Mouse (Mus musculus) brain, embryonic 14.5 days (tissue): Measurements from ENCODE around the gene Dthd1. TPM values are rescaled to one million over a fixed set of nuclear protein-coding genes. Genes with fewer than 3 reads are reported as not detected.

Experiments
- DNase-seq: peaks from one replicate; pipeline ENCODE4 v3.0.0-alpha.2; 2011; ENCODE audit warnings: low read depth
- CTCF ChIP-seq: fragments of 200-500 bp; IDR thresholded peaks from 2 replicates; pipeline ENCODE4 v1.5.1; 2012; ENCODE audit warnings: inconsistent platforms, mild to moderate bottlenecking, moderate library complexity, borderline replicate concordance; ENCODE audit not compliant: insufficient read depth, insufficient read length; ENCODE audit errors: extremely low read depth
- POLR2A ChIP-seq: fragments of 200-500 bp; IDR thresholded peaks from 2 replicates; pipeline ENCODE4 v1.6.1; 2012; ENCODE audit warnings: mild to moderate bottlenecking, inconsistent platforms, borderline replicate concordance; ENCODE audit not compliant: poor library complexity, insufficient read depth, insufficient read length, severe bottlenecking; ENCODE audit errors: extremely low read depth
- polyA plus RNA-seq: library from polyadenylated mRNA; depleted of rRNA; stranded (reverse); fragments of >200 nt; gene quantifications from 2 replicates; pipeline ENCODE4 v1.2.3, GENCODE M21; 2012

The Dthd1 gene
- polyA plus RNA-seq, 1 experiment: not detected

DNA sequence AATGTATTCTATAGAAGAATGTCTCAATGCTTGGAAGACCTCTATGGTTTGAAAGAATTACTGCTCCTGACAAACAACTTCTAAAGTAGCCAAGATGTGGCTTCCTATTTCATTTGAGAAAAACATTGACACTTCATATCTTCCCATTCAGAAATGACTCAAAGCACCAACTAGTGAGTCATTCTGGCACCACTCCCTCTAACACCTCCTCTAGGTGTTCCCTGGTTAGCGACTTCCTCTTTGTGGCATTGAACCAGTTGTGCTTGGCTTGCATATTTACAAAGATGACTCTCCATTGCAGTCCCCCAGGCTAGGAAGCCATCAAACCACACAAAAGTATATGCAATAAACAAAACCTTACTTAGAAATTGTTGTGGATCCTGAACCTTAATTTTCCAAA is 2.1 kb downstream of the Dthd1 start:
- DNase-seq: no peak
- TF ChIP-seq POLR2A (no peak), CTCF (no peak)

DNA sequence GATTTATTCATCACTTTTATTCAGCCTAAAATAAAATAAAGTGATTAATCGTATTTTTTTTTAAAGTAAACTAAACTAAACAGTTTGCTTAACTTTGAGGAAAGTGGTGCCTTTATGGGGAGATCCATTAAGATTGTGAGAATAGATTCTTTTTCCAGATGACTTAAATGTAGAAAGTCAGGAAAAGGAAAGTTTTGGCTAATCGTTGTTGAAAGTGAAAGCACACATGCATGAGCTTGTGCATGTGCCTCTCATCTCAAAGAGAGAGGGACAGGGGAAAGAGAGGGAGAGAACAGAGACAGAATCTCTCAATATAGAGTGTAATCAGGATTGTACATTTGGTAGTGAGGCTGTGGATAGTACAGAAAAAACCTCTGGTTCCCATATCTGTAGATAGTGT is 5.9 kb downstream of the Dthd1 start:
- no peak for TF ChIP-seq POLR2A
- no peak for TF ChIP-seq CTCF

DNA sequence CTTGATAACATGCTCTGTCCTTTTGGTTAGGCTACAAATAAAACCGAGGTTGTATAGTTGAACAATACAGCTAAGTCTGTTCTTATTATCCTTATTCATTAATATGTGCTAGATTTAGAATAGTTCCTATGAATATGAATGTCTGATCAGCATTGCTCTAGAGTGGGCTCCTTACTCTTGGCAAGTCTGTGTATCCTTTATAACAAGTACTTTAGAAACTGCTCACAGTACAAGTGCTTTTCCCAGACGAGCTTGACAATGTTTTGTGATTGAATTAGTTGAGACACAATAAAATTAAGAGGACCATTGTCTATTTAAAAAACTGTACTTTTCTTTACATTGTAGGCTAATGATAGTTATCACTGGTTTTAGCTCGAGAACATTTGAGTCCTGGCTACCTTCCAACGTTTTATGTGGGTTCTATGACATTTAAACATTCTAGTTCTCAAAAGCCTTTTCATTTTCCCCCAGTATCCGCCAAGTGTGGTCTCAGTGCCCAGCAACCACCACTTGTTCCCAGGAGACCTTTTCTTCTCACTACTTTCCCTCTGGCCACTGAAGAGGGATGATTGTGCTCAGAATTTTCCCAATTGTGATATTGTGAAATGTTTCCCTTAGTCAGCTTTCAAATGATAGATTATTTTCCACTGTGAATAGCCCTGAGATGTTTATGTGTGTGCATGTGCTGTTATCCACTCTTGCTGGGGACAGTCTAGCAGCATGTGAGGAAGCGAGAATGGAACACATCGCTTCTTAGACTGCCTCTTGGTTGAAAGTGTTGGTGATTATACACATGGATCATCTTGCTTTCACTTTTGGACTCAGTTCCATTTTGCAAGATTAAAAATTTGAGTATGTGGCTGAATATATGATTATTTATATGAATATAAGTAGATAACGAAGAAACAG is 7.0 kb downstream of the Dthd1 start:
- peak; percentile 61 for DNase-seq

More for the DNA sequence above, 5.9 kb downstream of the Dthd1 start:
- DNase-seq: no peak

DNA sequence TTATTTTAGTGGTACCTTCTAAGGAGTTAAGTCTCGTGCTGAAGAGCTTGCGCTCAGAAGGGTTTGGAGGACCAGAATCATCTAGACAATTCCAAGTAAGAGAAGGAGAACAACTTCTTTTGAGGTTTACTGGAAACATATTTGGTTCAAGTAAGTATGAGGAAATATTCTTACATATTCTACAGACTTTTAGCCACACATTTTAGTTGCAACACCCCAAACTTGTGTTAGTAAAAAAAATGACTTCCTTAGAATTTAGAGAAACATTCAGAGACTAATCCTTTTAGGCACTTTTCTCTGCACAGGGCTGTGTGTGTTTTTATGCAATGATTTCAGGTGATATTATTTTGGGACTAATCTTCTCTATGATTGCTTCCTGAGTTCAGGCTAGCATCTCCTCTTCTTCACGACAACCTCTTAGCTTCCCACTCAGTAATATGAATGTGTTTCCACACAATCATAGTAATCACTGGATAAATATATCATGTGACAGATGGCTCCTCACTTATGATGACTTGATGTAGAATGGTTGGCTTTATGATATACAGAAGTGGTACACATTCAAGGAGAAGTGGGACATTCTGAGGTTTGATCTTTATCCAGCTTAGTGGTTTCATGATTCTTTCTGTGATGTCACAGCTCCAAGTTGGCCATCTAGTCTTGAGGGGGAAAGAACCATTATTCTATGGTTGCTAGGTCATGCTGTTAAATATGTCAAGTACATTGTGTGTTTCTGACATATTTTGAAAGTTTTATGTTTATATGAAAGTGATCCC is 29.5 kb downstream of the Dthd1 start:
- DNase-seq: no peak
- TF ChIP-seq POLR2A (no peak), CTCF (no peak)

More for the DNA sequence above, 7.0 kb downstream of the Dthd1 start:
- TF ChIP-seq POLR2A (no peak), CTCF (no peak)

DNA sequence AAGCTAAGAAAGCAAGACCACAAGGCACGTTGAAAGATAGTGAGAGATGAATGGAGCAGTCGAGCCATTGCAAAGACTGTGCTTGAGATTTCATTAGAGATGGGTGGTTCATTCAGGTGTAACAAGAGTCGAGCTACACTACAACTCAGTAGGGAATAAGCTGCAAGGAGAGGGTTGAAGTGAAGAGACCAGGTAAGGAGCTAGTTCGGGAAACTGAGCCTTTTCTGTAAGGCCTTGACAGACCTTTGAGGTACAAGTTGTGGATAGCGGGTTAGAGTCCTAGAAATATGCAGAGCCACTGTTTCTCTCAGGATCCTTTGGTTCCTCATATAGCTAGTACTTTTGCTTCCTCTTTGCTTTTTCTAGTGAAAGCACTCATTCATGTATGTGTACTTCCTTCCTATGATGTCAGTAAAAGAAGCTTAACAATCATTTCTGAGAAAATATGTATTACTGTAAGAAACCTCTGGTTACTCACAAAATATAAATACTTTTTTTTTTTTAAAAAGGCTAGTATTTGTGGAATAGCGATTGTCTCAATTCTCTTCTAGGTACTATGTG is 33.0 kb downstream of the Dthd1 start:
- TF ChIP-seq POLR2A: no peak
- no peak for TF ChIP-seq CTCF

DNA sequence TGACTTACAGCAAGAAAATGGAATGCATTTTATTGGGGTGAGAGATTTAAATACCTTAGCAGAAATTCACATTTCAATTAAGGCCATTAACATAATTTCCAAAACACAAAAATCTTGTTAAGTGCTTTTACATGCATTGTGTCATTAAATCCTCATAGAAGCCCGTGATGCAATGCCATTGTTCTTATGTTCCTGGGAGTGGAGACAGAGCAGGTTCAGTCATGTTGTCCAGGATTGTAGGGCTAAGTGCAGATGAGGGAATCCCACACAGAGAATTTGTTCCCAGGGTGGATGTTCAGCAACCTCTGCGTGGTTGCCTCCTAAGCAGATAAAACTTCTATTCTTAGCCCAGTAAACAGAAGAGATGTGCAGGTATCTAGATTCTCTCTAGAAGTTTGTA is 37.7 kb downstream of the Dthd1 start:
- peak; percentile 2 for DNase-seq
- TF ChIP-seq CTCF (no peak), POLR2A (no peak)

More for the DNA sequence above, 33.0 kb downstream of the Dthd1 start:
- DNase-seq: no peak

DNA sequence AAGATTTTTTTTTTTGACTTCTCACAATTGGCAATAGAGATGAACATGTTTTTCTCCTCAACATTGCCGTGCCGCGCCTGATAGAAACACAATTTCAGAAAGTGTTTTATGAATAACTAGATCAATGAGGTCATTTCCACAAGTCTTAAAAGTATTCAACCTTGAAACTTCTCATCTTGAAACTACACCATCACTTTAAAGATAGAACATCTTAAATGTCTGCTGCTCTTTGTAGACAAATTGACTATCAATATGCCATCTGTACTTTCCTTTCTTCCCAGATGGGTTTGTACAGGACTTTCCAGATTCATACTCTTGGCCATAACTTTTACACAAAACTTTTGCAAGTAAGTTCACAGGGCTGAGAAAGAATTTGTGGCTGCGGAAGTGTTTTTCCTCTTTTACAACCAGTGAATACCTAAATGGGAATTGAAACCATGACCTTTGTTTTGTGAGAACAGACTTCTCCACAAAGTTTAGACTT is 40.8 kb downstream of the Dthd1 start:
- TF ChIP-seq CTCF (no peak), POLR2A (no peak)
- DNase-seq: no peak

DNA sequence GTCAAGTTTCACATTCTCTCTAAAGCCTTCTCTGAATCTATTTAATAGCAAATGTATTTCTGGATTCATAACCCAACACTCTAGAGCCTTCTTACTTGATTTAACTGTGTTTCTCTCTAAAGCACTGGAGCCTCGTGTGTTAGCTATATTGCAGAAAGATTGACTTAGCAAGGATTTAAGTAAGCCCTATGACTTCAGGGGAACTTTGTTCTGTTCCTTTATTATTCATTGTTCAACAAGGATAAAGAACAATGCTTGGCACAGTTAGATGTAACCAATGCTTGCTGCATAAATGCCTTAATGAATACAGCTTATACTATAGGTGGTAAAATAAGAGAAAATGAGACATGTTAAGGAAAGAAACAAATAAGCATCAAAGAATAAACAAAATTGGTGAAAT is 43.9 kb downstream of the Dthd1 start:
- TF ChIP-seq CTCF (no peak), POLR2A (no peak)
- no peak for DNase-seq

DNA sequence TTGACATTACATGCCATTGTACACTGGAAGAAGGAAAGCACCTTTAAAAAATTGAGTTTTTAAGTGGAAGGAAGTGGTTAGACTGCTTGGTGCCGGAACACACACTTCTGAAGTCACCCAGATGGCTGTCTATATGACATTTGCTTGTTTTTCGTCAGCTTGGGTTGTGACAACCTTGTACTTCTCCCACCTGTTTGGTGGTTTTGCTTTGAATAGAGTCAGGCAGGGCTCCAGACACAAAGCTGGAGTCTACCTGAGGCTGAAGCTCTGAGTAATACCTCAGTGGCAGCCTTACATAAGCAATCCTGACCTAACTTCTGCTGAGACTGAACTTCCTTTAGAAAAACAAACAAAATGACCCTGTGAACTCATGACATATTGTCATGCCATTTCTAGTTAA is 44.7 kb downstream of the Dthd1 start:
- no peak for DNase-seq
- TF ChIP-seq POLR2A: no peak
- no peak for TF ChIP-seq CTCF

DNA sequence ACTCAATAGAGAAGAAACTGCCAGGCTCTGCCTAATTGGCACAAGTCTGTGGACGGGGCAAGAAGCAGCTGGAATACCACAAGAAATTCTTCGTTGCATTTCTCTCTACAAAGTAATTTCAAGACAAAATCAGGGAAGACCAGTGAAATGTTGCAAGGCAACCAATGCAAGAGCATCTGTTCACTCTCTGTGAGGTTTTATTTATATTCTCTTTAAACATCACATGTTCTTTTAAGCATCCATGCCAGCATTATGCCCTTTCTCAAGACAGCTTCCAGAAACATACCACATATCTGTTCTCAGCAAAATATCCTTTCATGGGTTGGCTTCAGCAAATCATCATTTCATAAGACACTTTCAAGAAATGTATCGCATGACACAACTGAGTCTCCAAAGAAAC is 50.7 kb downstream of the Dthd1 start:
- DNase-seq: no peak
- no peak for TF ChIP-seq CTCF
- no peak for TF ChIP-seq POLR2A

DNA sequence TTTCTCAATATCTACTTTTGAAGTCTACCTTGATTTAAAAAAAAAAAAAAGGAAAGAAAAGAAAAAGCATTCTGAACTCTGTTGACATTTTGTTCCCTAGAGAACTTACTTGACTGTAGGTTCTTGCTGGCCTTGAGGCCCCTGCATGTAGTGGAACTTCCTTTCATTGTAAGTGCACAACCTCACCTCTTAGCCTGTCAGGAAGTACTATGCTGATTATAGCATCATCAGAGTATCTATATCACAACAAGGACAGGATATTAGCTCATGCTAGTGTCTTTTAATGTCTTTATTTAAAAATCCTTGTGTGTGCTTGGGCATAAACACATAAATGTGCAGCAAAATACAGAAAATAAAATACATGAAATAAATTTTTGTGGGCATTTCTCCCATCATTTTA is 53.4 kb downstream of the Dthd1 start:
- DNase-seq: no peak
- no peak for TF ChIP-seq POLR2A
- no peak for TF ChIP-seq CTCF

DNA sequence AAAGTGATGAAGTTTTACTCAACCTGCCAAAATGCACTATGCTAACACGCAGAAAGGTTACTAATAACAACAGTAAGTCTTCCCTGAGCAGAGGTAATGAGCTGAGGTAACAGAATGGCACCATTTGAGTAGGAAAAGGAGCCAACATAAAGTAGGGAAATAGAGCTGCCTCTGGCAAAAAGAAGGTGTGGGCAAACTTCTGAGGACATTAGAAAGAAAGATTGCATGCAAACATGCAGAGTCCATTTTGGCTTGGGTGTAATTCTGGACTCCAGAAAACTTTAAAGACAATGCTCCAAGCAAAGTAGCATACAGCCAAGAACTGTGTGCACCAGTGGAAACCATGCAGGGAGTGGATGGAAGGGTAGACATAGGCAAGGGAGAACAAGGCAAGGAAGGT is 65.9 kb downstream of the Dthd1 start:
- no peak for DNase-seq
- TF ChIP-seq CTCF (no peak), POLR2A (no peak)

DNA sequence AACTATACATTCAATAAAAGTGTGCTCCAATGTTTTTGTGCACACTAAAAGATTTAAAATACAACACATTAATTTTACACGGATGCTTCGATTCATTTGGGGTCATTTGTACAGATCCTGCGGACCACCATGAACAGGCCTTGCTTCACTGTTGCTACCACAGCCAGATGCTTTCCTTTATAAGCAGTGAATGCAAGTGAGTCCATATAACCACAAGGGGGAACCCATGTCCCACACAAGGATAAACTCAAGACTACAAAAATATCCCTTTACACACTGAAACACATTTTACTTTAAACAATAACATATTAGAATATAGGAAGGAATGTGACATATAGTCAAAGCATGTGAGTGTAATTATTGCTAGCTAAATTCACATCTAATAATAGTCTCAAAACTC is 81.7 kb downstream of the Dthd1 start:
- DNase-seq: peak; percentile 85
- peak; percentile 54; the same call in 1 of the 2 replicates for TF ChIP-seq CTCF
- TF ChIP-seq POLR2A: no peak
